Mouse (Mus musculus) brain, embryonic 14.5 days (tissue): ENCODE results near the gene Ccng1.
"Not testable (repeated sequence)": the region's sequence is repeated elsewhere in the genome, so short reads cannot be mapped to it uniquely, and the experiment has no call there.

Experiments used
- CTCF ChIP-seq: fragments of 200-500 bp; IDR thresholded peaks from 2 replicates; pipeline ENCODE4 v1.5.1; 2012; ENCODE audit warnings: inconsistent platforms, mild to moderate bottlenecking, moderate library complexity, borderline replicate concordance; ENCODE audit not compliant: insufficient read depth, insufficient read length; ENCODE audit errors: extremely low read depth
- POLR2A ChIP-seq: fragments of 200-500 bp; IDR thresholded peaks from 2 replicates; pipeline ENCODE4 v1.6.1; 2012; ENCODE audit warnings: mild to moderate bottlenecking, inconsistent platforms, borderline replicate concordance; ENCODE audit not compliant: poor library complexity, insufficient read depth, insufficient read length, severe bottlenecking; ENCODE audit errors: extremely low read depth

DNA sequence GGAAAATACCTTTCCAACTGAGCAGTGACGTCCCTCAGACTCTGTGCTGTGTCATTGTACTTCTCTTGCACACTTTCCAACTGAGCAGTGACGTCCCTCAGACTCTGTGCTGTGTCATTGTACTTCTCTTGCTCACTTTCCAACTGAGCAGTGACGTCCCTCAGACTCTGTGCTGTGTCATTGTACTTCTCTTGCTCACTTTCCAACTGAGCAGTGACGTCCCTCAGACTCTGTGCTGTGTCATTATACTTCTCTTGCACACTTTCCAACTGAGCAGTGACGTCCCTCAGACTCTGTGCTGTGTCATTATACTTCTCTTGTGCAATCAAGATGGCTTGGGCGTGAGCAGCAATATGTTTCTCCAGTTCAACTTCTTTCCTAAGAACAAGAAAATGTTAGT, 45.2 kb downstream of the Ccng1 start:
- TF ChIP-seq POLR2A, CTCF: not testable (repeated sequence)
